Mouse (Mus musculus) liver, embryonic 14.5 days (tissue): ENCODE data around the gene Hpca. TPM values are rescaled to one million over a fixed set of nuclear protein-coding genes. Genes with fewer than 3 reads are reported as not detected.

Experiments
- ATAC-seq: fragments of 200-750 bp; cut with Nextera tagmentation; 2 replicates; pipeline ENCODE4 v1.8.0; 2017; ENCODE audit warnings: moderate number of reproducible peaks, mild to moderate bottlenecking, moderate library complexity; ENCODE audit not compliant: insufficient read depth
- DNase-seq, 3 experiments: peaks; one replicate each; pipeline ENCODE4 v3.0.0-alpha.2; 2012 to 2013; ENCODE audit warnings: low read depth in 3 of 3, low spot score in 3 of 3
- H3K27ac ChIP-seq: fragments of 300-500 bp; sonication (generic); 2 replicates; pipeline ENCODE4 v1.5.1; 2014; ENCODE audit warnings: moderate library complexity, mild to moderate bottlenecking, control low read depth, inconsistent platforms
- H3K27me3 ChIP-seq: fragments of 300-500 bp; sonication (generic); 2 replicates; pipeline ENCODE4 v1.6.1; 2014; ENCODE audit warnings: mild to moderate bottlenecking, low read length, moderate library complexity; ENCODE audit not compliant: control insufficient read depth, insufficient read depth
- H3K36me3 ChIP-seq: fragments of 300-500 bp; sonication (generic); replicated peaks from 2 replicates; pipeline ENCODE4 v1.6.1; 2014; ENCODE audit warnings: low read depth; ENCODE audit not compliant: control insufficient read depth, insufficient read depth
- H3K4me1 ChIP-seq, 2 experiments: fragments of 200-500 bp in 1 of 2; fragments of 300-500 bp in 1 of 2; sonication (generic) in 1 of 2; replicated peaks; 2 replicates each; pipeline ENCODE4 v1.6.1; 2012 to 2014; ENCODE audit warnings: antibody characterized with exemption in 1 of 2, inconsistent platforms in 1 of 2, low read length in 1 of 2; ENCODE audit not compliant: control insufficient read depth in 2 of 2, insufficient read depth in 2 of 2
- H3K4me2 ChIP-seq: fragments of 300-500 bp; sonication (generic); 2 replicates; pipeline ENCODE4 v1.6.1; 2014; ENCODE audit warnings: low read depth, mild to moderate bottlenecking, control low read depth, moderate library complexity
- H3K4me3 ChIP-seq, 2 experiments: fragments of 200-500 bp in 1 of 2; fragments of 300-500 bp in 1 of 2; sonication (generic) in 1 of 2; 2 replicates each; pipeline ENCODE4 v1.5.1; 2012 to 2014; ENCODE audit warnings: low read depth in 2 of 2, low read length in 2 of 2, mild to moderate bottlenecking in 2 of 2, control low read depth in 1 of 2, inconsistent platforms in 1 of 2, moderate library complexity in 1 of 2; ENCODE audit not compliant: insufficient read depth in 1 of 2
- H3K9ac ChIP-seq: fragments of 300-500 bp; sonication (generic); replicated peaks from 2 replicates; pipeline ENCODE4 v1.6.1; 2014; ENCODE audit warnings: mild to moderate bottlenecking, control low read depth, moderate library complexity
- H3K9me3 ChIP-seq: fragments of 300-500 bp; sonication (generic); 2 replicates; pipeline ENCODE4 v1.6.1; 2016; ENCODE audit warnings: low read length, mixed read lengths; ENCODE audit not compliant: control insufficient read depth
- CTCF ChIP-seq: IDR thresholded peaks from 2 replicates; pipeline ENCODE4 v1.5.1; 2016; ENCODE audit warnings: antibody characterized with exemption, low read depth, control low read depth
- EP300 ChIP-seq: IDR thresholded peaks from 2 replicates; pipeline ENCODE4 v1.6.1; 2016; ENCODE audit warnings: antibody characterized with exemption, low read depth
- WGBS: fragments of 180-500 bp; shearing (Covaris S2); extraction: QIAGEN DNeasy Blood & Tissue Kit; methylation state at CpG from one replicate; pipeline ENCODE4 v1.1.7; 2014; ENCODE audit not compliant: insufficient replicate concordance; 5-methylcytosine and 5-hydroxymethylcytosine counted together
- polyA plus RNA-seq, 2 experiments: library from polyadenylated mRNA; depleted of rRNA in 1 of 2; stranded (reverse) in 1 of 2; unstranded in 1 of 2; fragments of >200 nt; fragmentation: Nextera tagmentation in 1 of 2; extraction: Ambion mirVana in 1 of 2; gene quantifications; 2 replicates each; pipeline versions ENCODE4 v1.2.1 to v1.2.3; 2012 to 2014

Hpca gene
- polyA plus RNA-seq, 2 experiments: 0.23 to 2.0 TPM

GRCm38 (mm10) chr4:129151276-129151811 is 29.5 kb upstream of the Hpca start:
- WGBS: 81% methylated on average over 4 of the region's 4 CpGs
- no peak for ATAC-seq
- Histone ChIP-seq H3K4me1 (no peaks in the 10 kb centered on the region; a peak in 1 of 4 replicates), H3K9ac (no peak overlapping the region), H3K4me2 (no peak overlapping the region), H3K9me3 (no peaks in the 10 kb centered on the region), H3K27me3 (no peaks in the 10 kb centered on the region), H3K36me3 (peaks cover 16% of the 10 kb centered on the region; the same call in 1 of the 2 replicates), H3K4me3 (no peak overlapping the region), H3K27ac (no peak overlapping the region)
- TF ChIP-seq CTCF: no peak
- no peak for TF ChIP-seq EP300
- DNase-seq: no peak

- Histone ChIP-seq H3K36me3 (peaks cover 16% of the 10 kb centered on the region; the same call in 1 of the 2 replicates), H3K4me1 (no peaks in the 10 kb centered on the region; a peak in 1 of 4 replicates), H3K9ac (no peak overlapping the region), H3K27me3 (no peaks in the 10 kb centered on the region), H3K9me3 (no peaks in the 10 kb centered on the region), H3K4me3 (no peak overlapping the region), H3K4me2 (no peak overlapping the region), H3K27ac (no peak overlapping the region)
- DNase-seq: no peak
- TF ChIP-seq CTCF: no peak
- no peak for TF ChIP-seq EP300
- 67% methylated on average over 1 of the region's 1 CpGs for WGBS
- ATAC-seq: no peak
Observed at GRCm38 (mm10) chr4:129149321-129149720, 27.5 kb upstream of the Hpca start.

DNA sequence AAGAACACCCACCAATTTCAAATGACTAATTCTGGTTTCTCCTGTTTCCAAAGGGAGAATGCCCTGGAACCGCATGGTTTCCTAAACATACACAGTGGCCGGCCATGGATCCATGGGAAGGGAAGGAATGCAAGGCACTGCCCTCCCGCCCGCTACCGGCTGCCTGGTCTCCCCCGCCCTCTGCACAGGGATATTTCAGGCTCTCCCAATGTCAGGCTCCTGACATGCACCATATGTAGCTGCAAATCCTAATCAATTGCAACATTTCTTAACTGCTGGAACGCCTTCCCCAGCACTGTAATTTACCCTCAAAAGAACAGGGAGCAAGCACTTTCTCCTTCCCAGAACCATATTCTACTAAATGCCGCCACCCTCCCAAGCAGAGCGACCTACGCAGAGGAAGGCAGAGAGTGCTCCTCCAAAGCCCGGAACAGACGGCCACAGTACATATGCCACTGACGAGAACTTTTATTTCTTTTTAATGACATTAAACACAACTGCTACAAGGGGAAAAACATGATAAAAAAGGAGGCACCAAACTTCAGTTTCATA is 25.8 kb upstream of the Hpca start:
- Histone ChIP-seq H3K9me3 (no peaks in the 10 kb centered on the region), H3K4me1 (no peaks in the 10 kb centered on the region; a peak in 2 of 4 replicates), H3K27me3 (no peaks in the 10 kb centered on the region), H3K9ac (no peak overlapping the region), H3K36me3 (peaks cover 16% of the 10 kb centered on the region; the same call in 1 of the 2 replicates), H3K4me3 (no peak overlapping the region), H3K4me2 (no peak overlapping the region), H3K27ac (no peak overlapping the region)
- no peak for ATAC-seq
- TF ChIP-seq CTCF (no peak), EP300 (no peak)
- DNase-seq: no peak
- 81% methylated on average over 13 of the region's 13 CpGs for WGBS

GRCm38 (mm10) chr4:129146392-129146791 is 24.6 kb upstream of the Hpca start:
- Histone ChIP-seq H3K36me3 (peaks cover 11% of the 10 kb centered on the region; the same call in 1 of the 2 replicates), H3K27ac (no peak overlapping the region), H3K27me3 (no peaks in the 10 kb centered on the region), H3K4me1 (peaks cover 7 to 10% of the 10 kb centered on the region in 2 experiments), H3K4me3 (no peak overlapping the region), H3K4me2 (no peak overlapping the region), H3K9ac (no peak overlapping the region), H3K9me3 (no peaks in the 10 kb centered on the region)
- TF ChIP-seq CTCF (no peak), EP300 (no peak)
- DNase-seq: no peak
- no peak for ATAC-seq
- WGBS: 31% methylated on average over 2 of the region's 2 CpGs

- H3K36me3 ChIP-seq: peaks cover 11% of the 10 kb centered on the region; the same call in 1 of the 2 replicates
- ATAC-seq (no peak), DNase-seq (no peak)
- no peak overlapping the region for H3K9ac ChIP-seq
- 77% methylated on average over 4 of the region's 4 CpGs for WGBS
- no peak overlapping the region for H3K27ac ChIP-seq
- H3K4me3 ChIP-seq: no peak overlapping the region
- H3K9me3 ChIP-seq: no peaks in the 10 kb centered on the region
- peaks cover 12 to 14% of the 10 kb centered on the region in 2 experiments for H3K4me1 ChIP-seq
- no peak overlapping the region for H3K4me2 ChIP-seq
- TF ChIP-seq EP300 (no peak), CTCF (no peak)
- no peaks in the 10 kb centered on the region for H3K27me3 ChIP-seq
Observed at GRCm38 (mm10) chr4:129145943-129146342, 24.1 kb upstream of the Hpca start.
